Mouse (Mus musculus) kidney, adult 18-20 months (tissue): Measurements from ENCODE around the gene Ift57.

Source experiments
- DNase-seq: peaks from one replicate; pipeline ENCODE4 v3.0.0; 2021

Gene Ift57

DNA sequence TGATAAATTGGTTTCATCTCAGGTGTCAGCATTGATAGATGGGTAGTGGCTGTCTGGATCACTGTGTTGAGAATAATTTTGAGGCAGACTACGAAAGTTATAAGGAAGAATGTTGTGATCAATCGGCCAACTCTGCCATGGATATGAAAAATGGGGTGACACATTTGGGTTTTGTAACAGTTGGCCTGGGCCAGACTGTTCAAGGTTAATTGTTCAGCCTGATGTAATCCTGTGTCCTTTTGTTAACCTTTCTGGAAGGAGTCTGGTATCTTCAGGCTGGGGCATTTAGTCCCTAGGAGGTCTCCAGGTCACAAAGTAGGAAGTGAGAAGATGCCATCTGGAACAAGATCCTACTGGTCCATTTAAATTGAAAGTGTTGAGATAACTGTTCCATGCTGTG lies 97.2 kb downstream of the Ift57 start:
- DNase-seq: no peak

DNA sequence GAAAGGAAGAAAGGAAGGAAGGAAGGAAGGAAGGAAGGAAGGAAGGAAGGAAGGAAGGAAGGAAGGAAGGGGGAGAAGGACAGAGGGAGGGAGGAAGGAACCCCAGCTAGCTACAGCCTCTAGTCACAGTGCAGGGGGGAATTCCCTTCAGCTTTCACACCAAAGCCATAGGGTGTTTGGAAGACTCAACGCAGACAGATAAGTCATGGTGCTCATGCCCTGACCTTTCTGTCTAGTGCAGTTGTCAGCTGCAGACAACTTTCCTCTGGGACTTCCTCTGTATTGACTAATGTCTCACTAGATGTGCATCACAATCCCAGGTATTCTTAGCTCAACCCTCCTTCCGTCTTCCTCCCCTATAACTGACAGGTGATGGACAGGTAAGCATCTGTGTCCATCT lies 97.9 kb downstream of the Ift57 start:
- DNase-seq: no peak

DNA sequence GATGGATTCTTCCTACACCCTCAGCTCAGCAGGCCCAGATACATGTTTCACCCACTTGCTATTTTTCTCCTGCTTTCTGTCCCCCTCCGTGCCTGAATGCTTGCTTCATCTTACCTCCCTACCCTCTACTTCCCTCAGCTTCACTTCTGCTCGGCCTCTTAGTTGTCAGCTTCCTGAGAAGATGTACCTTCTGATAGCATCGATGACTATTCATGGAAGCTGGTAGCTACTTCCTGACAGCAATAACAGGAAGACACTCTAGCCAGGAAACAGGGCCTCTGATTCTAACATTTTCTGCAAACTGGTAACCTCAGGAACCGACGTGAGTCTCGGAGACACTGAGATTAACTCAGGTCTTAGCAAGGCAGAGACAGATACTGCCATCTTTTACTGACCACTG lies 99.8 kb downstream of the Ift57 start:
- DNase-seq: no peak

DNA sequence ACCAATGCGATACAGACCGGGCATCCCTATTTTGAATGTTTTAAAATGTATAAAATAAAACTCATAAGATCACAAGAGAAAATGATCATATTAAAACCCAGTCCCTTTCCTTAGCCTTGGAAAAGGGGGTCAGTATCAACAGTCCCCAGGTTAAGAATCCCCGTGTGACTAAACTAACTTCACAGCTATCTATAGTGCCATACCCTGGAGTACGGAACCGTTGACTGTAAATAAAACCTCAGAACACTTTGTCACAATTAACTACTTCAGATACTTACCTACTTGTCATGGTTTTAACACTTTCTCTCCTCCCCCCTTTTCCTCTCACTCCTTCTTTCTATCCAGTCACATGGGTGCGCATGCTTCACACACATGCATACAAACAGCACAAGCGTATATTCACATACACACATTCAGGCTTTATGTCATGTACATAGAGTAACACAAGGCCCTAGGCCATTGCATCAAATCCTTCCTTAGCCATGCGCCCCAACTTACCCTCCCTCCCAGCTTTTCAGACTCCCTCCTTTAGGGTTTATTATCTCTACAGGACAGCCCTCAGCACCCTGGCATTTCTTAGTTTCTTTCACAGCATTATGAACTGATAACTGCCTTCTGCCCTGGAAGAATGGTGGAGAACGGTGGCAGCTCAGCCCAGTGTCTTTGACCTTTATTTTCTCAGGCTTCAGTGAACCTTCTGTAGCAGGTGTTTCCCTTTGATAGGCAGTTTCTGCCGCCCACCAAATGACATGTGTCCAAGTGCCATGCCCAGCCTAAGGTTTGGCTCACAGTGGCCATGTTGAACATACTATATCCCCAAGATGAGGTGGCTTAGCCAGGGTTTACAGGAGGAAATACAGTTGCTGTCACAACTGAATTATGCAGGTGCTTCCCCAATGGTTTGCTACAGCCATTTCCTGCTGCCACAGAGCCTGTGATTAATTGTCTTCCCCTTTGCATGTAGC lies 100.8 kb downstream of the Ift57 start, which contains the start of gene Cd47:
TSS of gene Cd47 (plus strand) at position 937 of the 965 bp plus-strand sequence.
- DNase-seq: peak; percentile 19

DNA sequence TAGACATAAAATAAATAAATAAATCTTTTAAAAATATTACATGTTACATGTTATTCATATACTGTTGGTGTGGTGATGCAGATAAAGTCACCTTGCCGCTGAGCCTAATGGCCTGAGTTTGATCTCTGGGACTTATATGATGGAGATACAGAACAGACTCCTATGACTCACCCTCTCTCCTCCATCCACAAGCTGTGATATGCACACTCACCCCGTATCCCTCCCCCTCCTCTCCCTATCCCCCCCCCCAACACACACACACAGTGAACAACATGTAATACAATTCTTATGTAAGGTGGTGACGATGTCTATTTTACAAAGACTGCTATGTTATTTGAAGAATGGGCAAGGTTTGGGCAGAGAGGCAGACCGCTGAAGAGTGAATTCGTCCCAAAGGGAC lies 102.0 kb downstream of the Ift57 start:
- DNase-seq: no peak

DNA sequence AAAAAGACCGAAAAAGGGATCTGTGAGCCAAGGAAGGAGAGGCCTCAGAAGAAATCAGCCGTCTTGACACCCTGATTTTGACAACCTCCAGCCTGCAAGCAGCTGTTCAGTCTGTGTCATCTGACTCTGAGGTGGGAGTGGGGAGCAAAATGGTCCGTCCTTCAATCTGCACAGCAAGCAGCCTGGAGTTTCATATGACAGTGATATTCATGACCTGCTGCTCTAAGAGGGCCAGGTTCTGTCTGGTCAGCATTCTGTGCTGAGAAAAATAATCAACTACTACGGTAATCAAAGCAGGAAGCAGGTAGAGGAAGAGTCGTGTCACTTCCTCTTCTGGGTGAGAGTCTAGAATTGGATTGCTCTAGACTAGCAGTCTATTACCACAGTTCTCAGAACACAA lies 102.4 kb downstream of the Ift57 start:
- no peak for DNase-seq

DNA sequence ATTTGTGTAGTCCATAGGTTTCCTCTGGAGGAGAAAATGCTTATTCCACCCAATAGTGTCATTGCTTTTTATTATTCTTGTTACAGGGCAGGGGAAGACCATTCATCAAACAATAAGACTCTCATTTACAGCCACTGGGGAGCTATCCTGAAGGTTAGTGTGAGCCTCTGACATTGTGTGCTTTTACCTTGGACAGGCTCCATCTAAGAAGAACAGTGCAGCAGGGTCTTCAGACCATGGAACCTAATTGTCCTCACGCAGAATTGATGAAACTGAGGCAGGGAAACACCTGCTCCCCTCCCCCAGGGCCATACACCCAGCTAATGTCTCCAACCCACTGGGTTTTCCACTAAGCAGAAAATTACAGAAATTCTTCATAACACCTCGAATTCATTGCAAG lies 104.0 kb downstream of the Ift57 start:
- DNase-seq: no peak

DNA sequence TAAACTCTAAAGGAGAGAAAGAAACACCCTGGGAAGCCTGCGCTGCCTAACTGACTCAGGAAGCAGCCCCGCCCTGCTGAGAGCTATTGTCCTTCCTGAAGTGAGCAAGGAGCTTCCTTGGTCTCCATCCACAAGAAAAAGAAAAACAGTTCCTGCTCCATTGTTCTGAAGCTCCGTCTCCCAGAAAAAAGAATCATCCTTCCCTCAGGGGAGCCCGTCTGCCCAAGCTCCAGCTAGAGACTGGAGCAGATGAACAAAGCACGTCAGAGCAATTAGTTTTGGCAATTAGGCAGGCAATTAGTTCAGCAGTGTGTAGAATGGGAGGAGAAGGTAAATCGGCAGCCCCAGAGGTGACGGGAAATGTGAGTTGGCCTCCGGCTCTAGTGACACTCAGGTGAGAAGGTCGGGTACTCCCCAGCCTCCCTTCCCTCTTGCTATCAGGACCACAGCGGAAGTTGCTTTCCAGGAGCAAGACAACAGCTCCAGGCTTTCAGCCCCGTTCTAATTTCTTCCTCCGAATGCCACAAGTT lies 105.0 kb downstream of the Ift57 start:
- DNase-seq: peak; percentile 13

DNA sequence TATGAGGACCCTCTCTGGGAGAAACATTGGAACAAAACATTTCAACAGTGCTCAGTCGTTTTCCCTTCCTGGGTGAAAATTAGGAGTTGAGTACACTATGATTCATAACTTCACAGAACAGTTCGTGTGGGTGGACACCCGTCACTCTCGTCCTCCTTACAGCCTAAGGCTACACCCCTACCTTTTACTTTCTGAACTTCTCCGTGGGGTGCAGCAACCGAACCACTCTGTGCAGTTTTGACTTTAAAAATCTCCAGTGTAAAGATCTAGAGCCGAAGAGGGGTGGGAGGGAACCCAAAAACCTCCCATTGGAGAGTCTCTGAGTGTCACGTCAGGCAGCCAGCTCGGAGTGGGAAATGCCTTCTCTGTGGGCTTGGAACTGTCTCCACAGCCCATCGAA lies 107.9 kb downstream of the Ift57 start:
- no peak for DNase-seq

DNA sequence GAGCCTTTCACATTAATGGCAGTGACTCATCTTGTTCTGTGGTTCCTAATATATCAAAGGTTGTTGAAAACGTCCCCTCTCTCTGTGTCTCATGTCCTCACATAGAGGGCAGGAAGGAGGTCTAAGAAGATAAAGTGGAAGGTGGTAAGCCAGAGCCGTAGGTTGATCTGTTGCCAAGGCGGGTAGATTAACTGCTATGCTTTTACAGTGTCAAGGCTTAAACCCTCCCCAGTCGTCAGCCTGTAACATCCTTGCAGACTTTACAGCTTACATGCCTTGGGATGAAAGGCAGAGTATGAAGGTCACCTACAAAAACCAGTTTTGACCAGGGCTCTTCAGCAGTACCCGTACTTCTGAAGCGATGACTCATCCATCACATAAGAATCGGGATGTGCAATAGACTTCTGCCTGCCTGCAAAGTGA lies 108.4 kb downstream of the Ift57 start:
- no peak for DNase-seq

DNA sequence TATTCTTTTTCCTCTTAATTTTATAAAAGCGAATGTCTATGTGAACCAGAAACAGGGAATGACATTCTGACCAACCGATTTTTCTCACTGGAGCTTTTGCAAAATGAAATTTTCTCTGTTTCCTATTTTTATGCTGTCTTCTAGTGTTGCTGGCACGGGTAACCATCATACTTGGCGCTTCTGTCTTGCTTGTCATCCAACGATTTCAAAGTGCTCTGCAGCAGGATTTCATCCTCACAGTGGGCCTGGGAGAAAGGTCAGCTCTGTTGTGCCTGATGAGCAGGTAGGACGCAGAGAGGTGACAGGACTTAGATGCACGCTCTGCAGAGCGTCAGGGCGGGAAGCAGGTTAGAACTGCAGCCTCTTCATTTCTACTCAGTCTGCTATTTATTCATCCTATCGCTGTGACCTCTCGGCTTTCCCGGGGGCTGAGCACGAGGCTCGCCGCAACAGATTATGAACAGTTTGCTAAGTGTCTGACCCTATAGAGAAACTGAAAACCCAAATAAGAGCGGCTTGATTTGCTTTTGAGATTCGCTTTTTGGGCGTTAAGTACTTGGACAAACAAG lies 108.9 kb downstream of the Ift57 start:
- no peak for DNase-seq

DNA sequence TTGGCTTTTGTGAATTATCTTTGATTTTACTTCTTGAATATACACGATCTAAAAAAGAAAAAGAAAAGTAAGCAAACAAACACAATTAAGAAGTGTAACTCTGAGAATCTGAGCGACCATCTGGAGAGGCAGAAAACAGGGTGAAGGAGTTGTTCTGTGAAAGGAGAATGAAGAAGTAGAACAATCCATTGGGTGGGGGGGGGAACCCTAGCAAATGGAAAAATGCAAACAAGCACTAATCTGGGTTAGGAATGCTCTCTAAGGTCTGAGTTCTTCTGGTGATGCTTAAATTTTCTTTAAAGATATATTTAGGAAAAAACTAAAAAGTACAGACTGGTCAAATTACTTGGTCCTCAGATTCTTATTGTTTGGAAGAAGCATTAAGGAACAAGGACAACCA lies 112.9 kb downstream of the Ift57 start:
- no peak for DNase-seq

DNA sequence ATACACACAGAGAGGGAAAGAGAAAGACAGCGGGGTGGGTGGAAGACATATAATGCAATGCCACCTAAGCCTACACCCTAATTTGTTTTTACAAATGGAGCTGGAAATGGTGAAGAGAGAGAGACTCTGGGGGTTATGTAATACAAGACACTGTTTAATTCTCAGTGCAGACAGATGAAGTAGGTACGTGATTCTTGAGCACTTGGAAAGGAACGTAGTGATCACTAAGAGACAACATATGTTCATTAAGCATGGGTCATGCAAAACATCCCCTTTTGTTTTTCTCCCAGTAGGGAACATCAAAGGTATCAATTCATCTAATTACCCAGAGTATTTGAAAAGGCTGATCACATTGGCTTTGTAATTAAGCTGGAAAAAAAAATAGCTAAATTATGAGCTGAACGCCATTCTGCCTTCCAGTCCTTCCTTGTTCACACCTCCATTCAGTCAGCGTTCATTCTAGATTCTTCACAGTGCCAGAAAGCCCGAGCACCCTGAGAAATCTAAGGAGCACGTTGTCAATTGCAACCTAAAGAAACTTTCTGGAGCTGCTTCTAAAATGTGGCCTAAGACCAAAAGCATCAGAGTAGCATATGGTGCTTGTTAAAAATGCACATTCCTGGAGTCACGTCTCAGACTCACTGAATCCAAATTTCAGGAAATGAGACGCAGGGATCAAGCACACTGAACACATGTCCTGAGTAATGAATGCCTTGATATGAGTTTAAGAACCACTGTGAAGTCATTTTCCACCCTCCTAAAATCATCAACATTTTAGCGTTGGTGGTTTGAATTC lies 114.0 kb downstream of the Ift57 start:
- no peak for DNase-seq

DNA sequence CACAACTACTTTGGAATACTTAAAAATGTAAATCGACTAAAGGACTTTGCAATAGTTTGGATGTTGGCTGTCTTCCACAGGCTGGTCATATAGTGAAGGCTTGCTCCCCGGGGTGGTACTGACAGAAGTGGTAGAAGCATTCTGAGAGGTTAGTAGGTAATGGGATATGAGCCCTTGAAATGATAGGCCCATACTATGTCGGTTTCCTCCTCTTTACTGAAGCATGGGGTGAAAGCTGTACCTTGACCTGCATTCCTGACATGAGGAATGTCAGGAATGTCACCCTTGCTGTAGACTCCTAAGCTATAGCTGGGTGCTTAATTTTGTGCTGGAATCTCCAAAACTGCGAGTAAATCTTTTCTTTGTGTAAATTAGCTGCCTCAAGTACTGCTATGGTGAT lies 115.4 kb downstream of the Ift57 start:
- DNase-seq: no peak
